Mouse (Mus musculus) lung, postnatal 4 days (tissue): ENCODE measurements around the gene Trpc4ap.
"Not testable (repeated sequence)": the region's sequence is repeated elsewhere in the genome, so short reads cannot be mapped to it uniquely, and the experiment has no call there.

Source experiments
- DNase-seq, 2 experiments: peaks; one replicate each; pipeline ENCODE4 v3.0.0; 2021

Gene Trpc4ap

GRCm38 (mm10) chr2:155605236-155605589 is 87.0 kb downstream of the Trpc4ap start:
- not testable (repeated sequence) for DNase-seq

GRCm38 (mm10) chr2:155604560-155605235 is 87.5 kb downstream of the Trpc4ap start:
- DNase-seq = no peak

GRCm38 (mm10) chr2:155603707-155604106 is 88.5 kb downstream of the Trpc4ap start:
- DNase-seq = no peak

- DNase-seq = peak; percentile 30 to 68
Observed at GRCm38 (mm10) chr2:155595516-155595915, 96.7 kb downstream of the Trpc4ap start.

- no peak for DNase-seq
Observed at GRCm38 (mm10) chr2:155592854-155593283, 99.3 kb downstream of the Trpc4ap start.

GRCm38 (mm10) chr2:155592137-155592853 is 99.9 kb downstream of the Trpc4ap start, which contains the start of gene Gss:
Gss (minus strand) TSS chr2:155592810.
- peak; percentile 99 to 100 for DNase-seq

- no peak for DNase-seq
Observed at GRCm38 (mm10) chr2:155591676-155592075, 100.5 kb downstream of the Trpc4ap start.

GRCm38 (mm10) chr2:155590876-155591275 is 101.3 kb downstream of the Trpc4ap start:
- DNase-seq = no peak

- DNase-seq = no peak
Observed at GRCm38 (mm10) chr2:155589521-155589920, 102.7 kb downstream of the Trpc4ap start.

- DNase-seq = no peak
Observed at GRCm38 (mm10) chr2:155588136-155588535, 104.0 kb downstream of the Trpc4ap start.

GRCm38 (mm10) chr2:155585486-155585885 is 106.7 kb downstream of the Trpc4ap start:
- peak; percentile 34 to 58 for DNase-seq

GRCm38 (mm10) chr2:155585082-155585481 is 107.1 kb downstream of the Trpc4ap start:
- DNase-seq = no peak
